Mouse (Mus musculus) small intestine, adult 2 months (tissue): ENCODE results near the gene Tnni1. TPM values are rescaled to one million over a fixed set of nuclear protein-coding genes. Genes with fewer than 3 reads are reported as not detected.
A peak's percentile ranks its signal among the peaks of the same experiment; 100 is the strongest.

Source experiments
- H3K27ac ChIP-seq: fragments of 200-500 bp; 2 replicates; pipeline ENCODE4 v1.5.1; 2012; ENCODE audit warnings: low read depth, low read length, control low read depth, inconsistent platforms; ENCODE audit not compliant: insufficient read depth
- H3K27me3 ChIP-seq: fragments of 200-500 bp; 2 replicates; pipeline ENCODE4 v1.6.1; 2012; ENCODE audit warnings: mild to moderate bottlenecking, moderate library complexity, low read length, inconsistent platforms; ENCODE audit not compliant: control insufficient read depth, insufficient read depth
- H3K36me3 ChIP-seq: fragments of 200-500 bp; 2 replicates; pipeline ENCODE4 v1.6.1; 2012; ENCODE audit warnings: mild to moderate bottlenecking, low read length, control low read depth, inconsistent platforms; ENCODE audit not compliant: control insufficient read depth, insufficient read depth
- H3K4me1 ChIP-seq: fragments of 200-500 bp; 2 replicates; pipeline ENCODE4 v1.6.1; 2012; ENCODE audit warnings: low read length, inconsistent platforms, mixed read lengths; ENCODE audit not compliant: control insufficient read depth, insufficient read depth, insufficient read length
- H3K4me3 ChIP-seq: fragments of 200-500 bp; 2 replicates; pipeline ENCODE4 v1.5.1; 2012; ENCODE audit warnings: low read depth, mild to moderate bottlenecking, control low read depth, inconsistent platforms, low read length, moderate library complexity
- CTCF ChIP-seq: fragments of 200-500 bp; IDR thresholded peaks from 2 replicates; pipeline ENCODE4 v1.5.1; 2012; ENCODE audit warnings: low read depth, mild to moderate bottlenecking, control low read depth, inconsistent platforms, low read length, moderate library complexity, mixed read lengths; ENCODE audit not compliant: insufficient replicate concordance, insufficient read length; ENCODE audit errors: extremely low read depth
- POLR2A ChIP-seq: fragments of 200-500 bp; IDR thresholded peaks from 2 replicates; pipeline ENCODE4 v1.6.1; 2012; ENCODE audit warnings: low read depth, mild to moderate bottlenecking, control low read depth, inconsistent platforms, low read length, moderate library complexity
- WGBS: fragments of 180-500 bp; shearing (Covaris S2); methylation state at CpG from one replicate; pipeline ENCODE4 v1.1.7; 2018; 5-methylcytosine and 5-hydroxymethylcytosine counted together
- polyA plus RNA-seq: library from polyadenylated mRNA; depleted of rRNA; stranded (reverse); fragments of >200 nt; gene quantifications from 2 replicates; pipeline ENCODE4 v1.2.3, GENCODE M21; 2012

Tnni1 gene
- polyA plus RNA-seq, 1 experiment, result 0.42 TPM

- 1% methylated on average over 63 of the region's 63 CpGs for WGBS
- H3K36me3 ChIP-seq, result no peaks in the 10 kb centered on the region
- TF ChIP-seq CTCF (no peak), POLR2A (peak; percentile 83)
- H3K27ac ChIP-seq, result peak within 1 kb of the TSS; percentile 93
- peak within 1 kb of the TSS; percentile 75 for H3K4me3 ChIP-seq
- H3K27me3 ChIP-seq, result no peaks in the 10 kb centered on the region
- peaks cover 29% of the 10 kb centered on the region for H3K4me1 ChIP-seq
These were observed 39.4 kb downstream of the Tnni1 start, which contains the start of gene Lad1 for GRCm38 (mm10) chr1:135818481-135819086. Gene Lad1, plus strand, starts transcription at chr1:135818598.

- Histone ChIP-seq H3K36me3 (no peaks in the 10 kb centered on the region), H3K27ac (peak overlapping the region; percentile 97), H3K4me1 (peaks cover 16% of the 10 kb centered on the region), H3K4me3 (peak overlapping the region; percentile 75), H3K27me3 (no peaks in the 10 kb centered on the region)
- 31% methylated on average over 10 of the region's 10 CpGs for WGBS
- TF ChIP-seq CTCF, result no peak
- peak; percentile 47; the same call in 1 of the 2 replicates for TF ChIP-seq POLR2A
These were observed 40.8 kb downstream of the Tnni1 start for GRCm38 (mm10) chr1:135820071-135820470.

GRCm38 (mm10) chr1:135820736-135821364 is 41.6 kb downstream of the Tnni1 start:
- no peaks in the 10 kb centered on the region for H3K27me3 ChIP-seq
- WGBS, result 30% methylated on average over 16 of the region's 16 CpGs
- H3K4me1 ChIP-seq, result peaks cover 16% of the 10 kb centered on the region
- H3K36me3 ChIP-seq, result peaks cover 4% of the 10 kb centered on the region
- H3K4me3 ChIP-seq, result peak overlapping the region; percentile 75
- peak overlapping the region; percentile 97 for H3K27ac ChIP-seq
- TF ChIP-seq CTCF (no peak), POLR2A (no peak)

- Histone ChIP-seq H3K27me3 (no peaks in the 10 kb centered on the region), H3K4me3 (peak overlapping the region; percentile 75), H3K27ac (peak overlapping the region; percentile 97), H3K4me1 (peaks cover 16% of the 10 kb centered on the region), H3K36me3 (peaks cover 10% of the 10 kb centered on the region)
- WGBS, result 36% methylated on average over 7 of the region's 7 CpGs
- no peak for TF ChIP-seq POLR2A
- no peak for TF ChIP-seq CTCF
These were observed 42.5 kb downstream of the Tnni1 start for GRCm38 (mm10) chr1:135821780-135822179.

- Histone ChIP-seq H3K27me3 (no peaks in the 10 kb centered on the region), H3K4me3 (no peak overlapping the region), H3K27ac (no peak overlapping the region), H3K4me1 (no peaks in the 10 kb centered on the region), H3K36me3 (peaks cover 70% of the 10 kb centered on the region)
- WGBS, result 11% methylated on average over 1 of the region's 1 CpGs
- TF ChIP-seq CTCF (0 out of 2 replicates have a peak, but pooled peaks have one; percentile 4), POLR2A (no peak)
These were observed 49.7 kb downstream of the Tnni1 start for GRCm38 (mm10) chr1:135828918-135829317.

GRCm38 (mm10) chr1:135834206-135834859 is 55.1 kb downstream of the Tnni1 start:
- Histone ChIP-seq H3K4me1 (peaks cover 3% of the 10 kb centered on the region; the same call in 1 of the 2 replicates), H3K27me3 (no peaks in the 10 kb centered on the region), H3K27ac (no peak overlapping the region), H3K4me3 (no peak overlapping the region), H3K36me3 (peaks cover 41% of the 10 kb centered on the region)
- 62% methylated on average over 6 of the region's 6 CpGs for WGBS
- no peak for TF ChIP-seq POLR2A
- no peak for TF ChIP-seq CTCF

- Histone ChIP-seq H3K36me3 (peaks cover 34% of the 10 kb centered on the region), H3K27ac (no peak overlapping the region), H3K4me1 (peaks cover 3% of the 10 kb centered on the region; the same call in 1 of the 2 replicates), H3K4me3 (no peak overlapping the region), H3K27me3 (no peaks in the 10 kb centered on the region)
- WGBS, result 68% methylated on average over 8 of the region's 8 CpGs
- TF ChIP-seq CTCF, result no peak
These were observed 55.7 kb downstream of the Tnni1 start for GRCm38 (mm10) chr1:135834983-135835382.
